Mouse (Mus musculus) hindbrain, postnatal 0 days (tissue): ENCODE measurements around the gene Uri1. TPM values are rescaled to one million over a fixed set of nuclear protein-coding genes. Genes with fewer than 3 reads are reported as not detected.

Experiments
- ATAC-seq: fragments of 200-750 bp; cut with Nextera tagmentation; 2 replicates; pipeline ENCODE4 v1.8.0; 2017; ENCODE audit warnings: mild to moderate bottlenecking, moderate TSS enrichment, moderate library complexity
- DNase-seq: peaks from one replicate; pipeline ENCODE4 v3.0.0-alpha.2; 2015; ENCODE audit warnings: low spot score
- H3K27ac ChIP-seq: fragments of 300-500 bp; sonication (generic); 2 replicates; pipeline ENCODE4 v1.5.1; 2014; ENCODE audit warnings: mild to moderate bottlenecking
- H3K27me3 ChIP-seq: fragments of 300-500 bp; sonication (generic); 2 replicates; pipeline ENCODE4 v1.6.1; 2014; ENCODE audit warnings: low read length, mixed read lengths; ENCODE audit not compliant: insufficient read depth
- H3K36me3 ChIP-seq: fragments of 300-500 bp; sonication (generic); 2 replicates; pipeline ENCODE4 v1.6.1; 2014; ENCODE audit warnings: low read length, mixed read lengths; ENCODE audit not compliant: insufficient read depth
- H3K4me1 ChIP-seq: fragments of 300-500 bp; sonication (generic); 2 replicates; pipeline ENCODE4 v1.6.1; 2014; ENCODE audit warnings: antibody characterized with exemption, low read length, mixed read lengths; ENCODE audit not compliant: insufficient read depth
- H3K4me2 ChIP-seq: fragments of 300-500 bp; sonication (generic); 2 replicates; pipeline ENCODE4 v1.6.1; 2014; ENCODE audit warnings: low read depth, mild to moderate bottlenecking, low read length, moderate library complexity, mixed read lengths
- H3K4me3 ChIP-seq: fragments of 300-500 bp; sonication (generic); 2 replicates; pipeline ENCODE4 v1.5.1; 2014; ENCODE audit warnings: low read length
- H3K9ac ChIP-seq: fragments of 300-500 bp; sonication (generic); replicated peaks from 2 replicates; pipeline ENCODE4 v1.6.1; 2014; ENCODE audit warnings: mild to moderate bottlenecking, low read length, moderate library complexity, mixed read lengths
- H3K9me3 ChIP-seq: fragments of 300-500 bp; sonication (generic); 2 replicates; pipeline ENCODE4 v1.6.1; 2016; ENCODE audit warnings: low read length, mixed read lengths
- CTCF ChIP-seq: IDR thresholded peaks from 2 replicates; pipeline ENCODE4 v1.5.1; 2016; ENCODE audit warnings: antibody characterized with exemption, control low read depth, low read depth
- WGBS: fragments of 180-500 bp; shearing (Covaris S2); extraction: QIAGEN DNeasy Blood & Tissue Kit; methylation state at CpG from one replicate; pipeline ENCODE4 v1.1.7; 2014; 5-methylcytosine and 5-hydroxymethylcytosine counted together
- polyA plus RNA-seq: library from polyadenylated mRNA; unstranded; fragments of >200 nt; fragmentation: Nextera tagmentation; extraction: Ambion mirVana; gene quantifications from 2 replicates; pipeline ENCODE4 v1.2.1, GENCODE M21; 2015
- total RNA-seq: library from RNA; depleted of rRNA; stranded (reverse); fragments of >200 nt; gene quantifications from 2 replicates; pipeline ENCODE4 v1.2.3, GENCODE M21; 2014

The Uri1 gene
- total and polyA plus RNA-seq, 2 experiments from 2014 or later: 29.1 to 37.2 TPM

- no peak overlapping the region for H3K4me2 ChIP-seq
- no peaks in the 10 kb centered on the region for H3K9me3 ChIP-seq
- H3K9ac ChIP-seq: no peak overlapping the region
- no peak for DNase-seq
- H3K4me3 ChIP-seq: no peak overlapping the region
- TF ChIP-seq CTCF: no peak
- no peaks in the 10 kb centered on the region for H3K36me3 ChIP-seq
- H3K27ac ChIP-seq: no peak overlapping the region
- 0 out of 2 replicates have a peak, but pooled peaks cover 3% of the 10 kb centered on the region for H3K4me1 ChIP-seq
- ATAC-seq: no peak
- WGBS: 56% methylated on average over 7 of the region's 7 CpGs
- no peaks in the 10 kb centered on the region for H3K27me3 ChIP-seq
Observed at GRCm38 (mm10) chr7:38059096-38059495, 35.7 kb upstream of the Uri1 start.

GRCm38 (mm10) chr7:38055996-38056395 is 32.6 kb upstream of the Uri1 start:
- Histone ChIP-seq H3K36me3 (no peaks in the 10 kb centered on the region), H3K9ac (no peak overlapping the region), H3K4me3 (no peak overlapping the region), H3K4me1 (0 out of 2 replicates have a peak, but pooled peaks cover 3% of the 10 kb centered on the region), H3K27ac (no peak overlapping the region), H3K4me2 (no peak overlapping the region), H3K9me3 (no peaks in the 10 kb centered on the region), H3K27me3 (no peaks in the 10 kb centered on the region)
- TF ChIP-seq CTCF: no peak
- ATAC-seq: no peak
- WGBS: 86% methylated on average over 2 of the region's 2 CpGs
- DNase-seq: no peak

GRCm38 (mm10) chr7:38054246-38054645 is 30.9 kb upstream of the Uri1 start:
- Histone ChIP-seq H3K4me1 (no peaks in the 10 kb centered on the region), H3K27me3 (no peaks in the 10 kb centered on the region), H3K9me3 (no peaks in the 10 kb centered on the region), H3K4me2 (no peak overlapping the region), H3K36me3 (no peaks in the 10 kb centered on the region), H3K9ac (no peak overlapping the region), H3K4me3 (no peak overlapping the region), H3K27ac (no peak overlapping the region)
- DNase-seq: no peak
- no peak for ATAC-seq
- WGBS: 74% methylated on average over 9 of the region's 9 CpGs
- TF ChIP-seq CTCF: no peak

GRCm38 (mm10) chr7:38047229-38047628 is 23.9 kb upstream of the Uri1 start:
- ATAC-seq (no peak), DNase-seq (no peak)
- Histone ChIP-seq H3K36me3 (no peaks in the 10 kb centered on the region), H3K4me1 (no peaks in the 10 kb centered on the region), H3K4me3 (no peak overlapping the region), H3K9ac (no peak overlapping the region), H3K4me2 (no peak overlapping the region), H3K27me3 (no peaks in the 10 kb centered on the region), H3K9me3 (no peaks in the 10 kb centered on the region), H3K27ac (no peak overlapping the region)
- no peak for TF ChIP-seq CTCF
- 66% methylated on average over 5 of the region's 5 CpGs for WGBS

- Histone ChIP-seq H3K4me3 (no peak overlapping the region), H3K27ac (no peak overlapping the region), H3K9ac (no peak overlapping the region), H3K4me2 (no peak overlapping the region), H3K4me1 (no peaks in the 10 kb centered on the region), H3K27me3 (no peaks in the 10 kb centered on the region), H3K9me3 (no peaks in the 10 kb centered on the region), H3K36me3 (no peaks in the 10 kb centered on the region)
- DNase-seq (no peak), ATAC-seq (no peak)
- 89% methylated on average over 3 of the region's 3 CpGs for WGBS
- TF ChIP-seq CTCF: no peak
Observed at GRCm38 (mm10) chr7:38041244-38041643, 17.9 kb upstream of the Uri1 start.

- no peak overlapping the region for H3K27ac ChIP-seq
- H3K4me3 ChIP-seq: no peak overlapping the region
- H3K9ac ChIP-seq: no peak overlapping the region
- ATAC-seq (no peak), DNase-seq (no peak)
- WGBS: 69% methylated on average over 5 of the region's 5 CpGs
- H3K27me3 ChIP-seq: no peaks in the 10 kb centered on the region
- H3K36me3 ChIP-seq: no peaks in the 10 kb centered on the region
- H3K4me1 ChIP-seq: no peaks in the 10 kb centered on the region
- no peaks in the 10 kb centered on the region for H3K9me3 ChIP-seq
- no peak overlapping the region for H3K4me2 ChIP-seq
- TF ChIP-seq CTCF: no peak
Observed at GRCm38 (mm10) chr7:38037586-38037985, 14.2 kb upstream of the Uri1 start.

GRCm38 (mm10) chr7:38031183-38031582 is 7.8 kb upstream of the Uri1 start:
- no peaks in the 10 kb centered on the region for H3K4me1 ChIP-seq

More at GRCm38 (mm10) chr7:38031183-38031582, 7.8 kb upstream of the Uri1 start:
- Histone ChIP-seq H3K36me3 (no peaks in the 10 kb centered on the region), H3K27ac (no peak overlapping the region), H3K9ac (no peak overlapping the region), H3K4me2 (no peak overlapping the region), H3K9me3 (no peaks in the 10 kb centered on the region), H3K27me3 (no peaks in the 10 kb centered on the region), H3K4me3 (no peak overlapping the region)
- 97% methylated on average over 4 of the region's 4 CpGs for WGBS
- no peak for TF ChIP-seq CTCF
- DNase-seq: no peak
- ATAC-seq: no peak
